Mouse (Mus musculus) liver, adult 2 months (tissue): Measurements from ENCODE around the gene Pink1. TPM values are rescaled to one million over a fixed set of nuclear protein-coding genes. Genes with fewer than 3 reads are reported as not detected.

Experiments
- DNase-seq: peaks from one replicate; pipeline ENCODE4 v3.0.0-alpha.2; 2011; ENCODE audit warnings: low read depth, low spot score; ENCODE audit errors: extremely low read depth
- H3K27ac ChIP-seq: fragments of 200-500 bp; replicated peaks from 2 replicates; pipeline ENCODE4 v1.5.1; 2012; ENCODE audit warnings: low read depth, mild to moderate bottlenecking, control low read depth, inconsistent platforms, low read length; ENCODE audit not compliant: insufficient read depth
- H3K27me3 ChIP-seq: fragments of 200-500 bp; 2 replicates; pipeline ENCODE4 v1.6.1; 2012; ENCODE audit warnings: mild to moderate bottlenecking, moderate library complexity, low read length, inconsistent platforms; ENCODE audit not compliant: control insufficient read depth, insufficient read depth
- H3K36me3 ChIP-seq: fragments of 200-500 bp; 2 replicates; pipeline ENCODE4 v1.6.1; 2012; ENCODE audit warnings: low read length, inconsistent platforms; ENCODE audit not compliant: control insufficient read depth, insufficient read depth
- H3K4me1 ChIP-seq: fragments of 200-500 bp; 2 replicates; pipeline ENCODE4 v1.6.1; 2011; ENCODE audit warnings: low read length; ENCODE audit not compliant: control insufficient read depth, insufficient read depth
- H3K4me3 ChIP-seq: fragments of 200-500 bp; 2 replicates; pipeline ENCODE4 v1.5.1; 2011; ENCODE audit warnings: low read depth, mild to moderate bottlenecking, control low read depth, low read length, moderate library complexity; ENCODE audit not compliant: insufficient read depth
- H3K79me2 ChIP-seq: fragments of 200-500 bp; 2 replicates; pipeline ENCODE4 v1.6.1; 2012; ENCODE audit warnings: inconsistent platforms, mild to moderate bottlenecking, low read length, moderate library complexity; ENCODE audit not compliant: control insufficient read depth, insufficient read depth
- H3K9ac ChIP-seq: fragments of 200-500 bp; 2 replicates; pipeline ENCODE4 v1.6.1; 2012; ENCODE audit warnings: low read depth, mild to moderate bottlenecking, control low read depth, inconsistent platforms, low read length
- CTCF ChIP-seq: fragments of 200-500 bp; IDR thresholded peaks from 2 replicates; pipeline ENCODE4 v1.5.1; 2011; ENCODE audit warnings: low read depth, low read length, control low read depth
- POLR2A ChIP-seq: fragments of 200-500 bp; IDR thresholded peaks from 2 replicates; pipeline ENCODE4 v1.6.1; 2011; ENCODE audit warnings: low read length, control low read depth; ENCODE audit not compliant: insufficient read depth; ENCODE audit errors: extremely low read depth
- WGBS: fragments of 180-500 bp; shearing (Covaris S2); methylation state at CpG from one replicate; pipeline ENCODE4 v1.1.7; 2018; 5-methylcytosine and 5-hydroxymethylcytosine counted together
- polyA plus RNA-seq: library from polyadenylated mRNA; depleted of rRNA; stranded (reverse); fragments of >200 nt; gene quantifications from 2 replicates; pipeline ENCODE4 v1.2.3, GENCODE M21; 2012
- total RNA-seq: library from RNA; depleted of rRNA; stranded (reverse); fragments of >200 nt; gene quantifications from 2 replicates; pipeline ENCODE4 v1.2.3, GENCODE M21; 2014

Pink1 gene
- total and polyA plus RNA-seq, 2 experiments, result 134 to 192 TPM

- Histone ChIP-seq H3K27ac (no peak overlapping the region), H3K27me3 (no peaks in the 10 kb centered on the region), H3K4me1 (peaks cover 27% of the 10 kb centered on the region), H3K9ac (no peak overlapping the region), H3K79me2 (no peaks in the 10 kb centered on the region), H3K36me3 (no peaks in the 10 kb centered on the region), H3K4me3 (no peak overlapping the region)
- WGBS, result 51% methylated on average over 4 of the region's 4 CpGs
- peak; percentile 42 for TF ChIP-seq CTCF
- no peak for TF ChIP-seq POLR2A
- DNase-seq, result no peak
Observed at GRCm38 (mm10) chr4:138339963-138340362, 13.9 kb upstream of the Pink1 start.

GRCm38 (mm10) chr4:138337341-138337740, 11.2 kb upstream of the Pink1 start:
- no peaks in the 10 kb centered on the region for H3K79me2 ChIP-seq
- no peaks in the 10 kb centered on the region for H3K27me3 ChIP-seq
- H3K4me1 ChIP-seq, result peaks cover 16% of the 10 kb centered on the region
- H3K27ac ChIP-seq, result peak overlapping the region; percentile 5; the same call in 1 of the 2 replicates
- DNase-seq, result peak; percentile 85
- no peak overlapping the region for H3K4me3 ChIP-seq
- no peaks in the 10 kb centered on the region for H3K36me3 ChIP-seq
- no peak overlapping the region for H3K9ac ChIP-seq
- TF ChIP-seq POLR2A (no peak), CTCF (no peak)
- WGBS, result 18% methylated on average over 9 of the region's 9 CpGs

GRCm38 (mm10) chr4:138336876-138337275, 10.8 kb upstream of the Pink1 start:
- 50% methylated on average over 5 of the region's 5 CpGs for WGBS
- no peaks in the 10 kb centered on the region for H3K36me3 ChIP-seq

GRCm38 (mm10) chr4:138335648-138336047, 9.5 kb upstream of the Pink1 start:
- WGBS, result 90% methylated on average over 6 of the region's 6 CpGs
- H3K27me3 ChIP-seq, result no peaks in the 10 kb centered on the region
- H3K27ac ChIP-seq, result no peak overlapping the region
- H3K9ac ChIP-seq, result no peak overlapping the region
- H3K36me3 ChIP-seq, result no peaks in the 10 kb centered on the region
- no peak overlapping the region for H3K4me3 ChIP-seq
- no peaks in the 10 kb centered on the region for H3K79me2 ChIP-seq
- peaks cover 12% of the 10 kb centered on the region for H3K4me1 ChIP-seq
- TF ChIP-seq POLR2A, result no peak
- 0 out of 2 replicates have a peak, but pooled peaks have one; percentile 16 for TF ChIP-seq CTCF
- DNase-seq, result no peak

More at GRCm38 (mm10) chr4:138336876-138337275, 10.8 kb upstream of the Pink1 start:
- Histone ChIP-seq H3K79me2 (no peaks in the 10 kb centered on the region), H3K4me3 (no peak overlapping the region), H3K27me3 (no peaks in the 10 kb centered on the region), H3K4me1 (peaks cover 13% of the 10 kb centered on the region), H3K27ac (no peak overlapping the region), H3K9ac (no peak overlapping the region)
- no peak for DNase-seq
- TF ChIP-seq CTCF (no peak), POLR2A (no peak)

- H3K36me3 ChIP-seq, result no peaks in the 10 kb centered on the region
- DNase-seq, result no peak
- H3K27me3 ChIP-seq, result no peaks in the 10 kb centered on the region
- TF ChIP-seq CTCF (no peak), POLR2A (no peak)
- H3K4me3 ChIP-seq, result no peak overlapping the region
- no peak overlapping the region for H3K9ac ChIP-seq
- H3K79me2 ChIP-seq, result no peaks in the 10 kb centered on the region
- H3K4me1 ChIP-seq, result peaks cover 12% of the 10 kb centered on the region
- H3K27ac ChIP-seq, result no peak overlapping the region
- 83% methylated on average over 12 of the region's 12 CpGs for WGBS
Observed at GRCm38 (mm10) chr4:138335036-138335435, 8.9 kb upstream of the Pink1 start.

GRCm38 (mm10) chr4:138333135-138333534, 7.0 kb upstream of the Pink1 start:
- no peak for DNase-seq
- WGBS, result 90% methylated on average over 4 of the region's 4 CpGs
- no peak overlapping the region for H3K27ac ChIP-seq

More at GRCm38 (mm10) chr4:138333135-138333534, 7.0 kb upstream of the Pink1 start:
- Histone ChIP-seq H3K27me3 (no peaks in the 10 kb centered on the region), H3K9ac (no peak overlapping the region), H3K4me3 (no peak overlapping the region), H3K36me3 (no peaks in the 10 kb centered on the region), H3K4me1 (peaks cover 11% of the 10 kb centered on the region), H3K79me2 (no peaks in the 10 kb centered on the region)
- TF ChIP-seq CTCF (no peak), POLR2A (no peak)
